Mouse (Mus musculus) brain, embryonic 14.5 days (tissue): Measurements from ENCODE around the gene Ankrd9.

Source experiments
- CTCF ChIP-seq: fragments of 200-500 bp; IDR thresholded peaks from 2 replicates; pipeline ENCODE4 v1.5.1; 2012; ENCODE audit warnings: inconsistent platforms, mild to moderate bottlenecking, moderate library complexity, borderline replicate concordance; ENCODE audit not compliant: insufficient read depth, insufficient read length; ENCODE audit errors: extremely low read depth
- POLR2A ChIP-seq: fragments of 200-500 bp; IDR thresholded peaks from 2 replicates; pipeline ENCODE4 v1.6.1; 2012; ENCODE audit warnings: mild to moderate bottlenecking, inconsistent platforms, borderline replicate concordance; ENCODE audit not compliant: poor library complexity, insufficient read depth, insufficient read length, severe bottlenecking; ENCODE audit errors: extremely low read depth

DNA sequence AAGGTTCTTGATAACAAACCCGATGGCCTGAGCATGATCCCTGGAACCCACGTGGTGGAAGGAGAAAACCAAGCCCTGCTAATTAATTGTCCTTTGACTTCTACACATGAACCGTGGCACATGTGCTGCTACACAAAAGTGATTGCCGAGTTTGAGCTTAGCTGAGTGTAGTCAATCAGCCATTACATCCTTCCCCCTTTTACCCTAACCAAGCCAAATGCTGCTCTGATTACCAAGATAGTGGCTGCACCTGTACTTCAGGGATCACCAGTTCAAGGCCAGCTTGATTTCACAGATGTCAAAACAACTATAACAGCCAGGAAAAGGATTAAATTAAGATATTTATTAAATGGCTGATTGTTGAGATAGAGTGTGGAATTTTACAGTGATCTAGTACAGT, 28.7 kb downstream of the Ankrd9 start:
- TF ChIP-seq CTCF = no peak
- TF ChIP-seq POLR2A = no peak
